Mouse (Mus musculus) liver, embryonic 12.5 days (tissue): ENCODE data around the gene Negr1. TPM values are rescaled to one million over a fixed set of nuclear protein-coding genes. Genes with fewer than 3 reads are reported as not detected.
"Not testable (repeated sequence)": the region's sequence is repeated elsewhere in the genome, so short reads cannot be mapped to it uniquely, and the experiment has no call there.

ENCODE experiments used
- ATAC-seq: fragments of 200-750 bp; cut with Nextera tagmentation; 2 replicates; pipeline ENCODE4 v1.8.0; 2017; ENCODE audit warnings: moderate number of reproducible peaks, mild to moderate bottlenecking, moderate library complexity
- H3K27ac ChIP-seq: fragments of 300-500 bp; sonication (generic); 2 replicates; pipeline ENCODE4 v1.5.1; 2016; ENCODE audit warnings: mild to moderate bottlenecking
- H3K27me3 ChIP-seq: fragments of 300-500 bp; sonication (generic); replicated peaks from 2 replicates; pipeline ENCODE4 v1.6.1; 2016; ENCODE audit warnings: mild to moderate bottlenecking, moderate library complexity
- H3K36me3 ChIP-seq: fragments of 300-500 bp; sonication (generic); 2 replicates; pipeline ENCODE4 v1.6.1; 2016; ENCODE audit warnings: mild to moderate bottlenecking, moderate library complexity
- H3K4me1 ChIP-seq: fragments of 300-500 bp; sonication (generic); 2 replicates; pipeline ENCODE4 v1.6.1; 2016
- H3K4me2 ChIP-seq: fragments of 300-500 bp; sonication (generic); 2 replicates; pipeline ENCODE4 v1.6.1; 2016; ENCODE audit warnings: mild to moderate bottlenecking, moderate library complexity
- H3K4me3 ChIP-seq: fragments of 300-500 bp; sonication (generic); 2 replicates; pipeline ENCODE4 v1.5.1; 2016; ENCODE audit warnings: mild to moderate bottlenecking, moderate library complexity
- H3K9ac ChIP-seq: fragments of 300-500 bp; sonication (generic); 2 replicates; pipeline ENCODE4 v1.6.1; 2016; ENCODE audit warnings: mild to moderate bottlenecking, moderate library complexity
- H3K9me3 ChIP-seq: fragments of 300-500 bp; sonication (generic); replicated peaks from 2 replicates; pipeline ENCODE4 v1.6.1; 2016; ENCODE audit warnings: mild to moderate bottlenecking, moderate library complexity
- WGBS: fragments of 180-500 bp; shearing (Covaris S2); methylation state at CpG from one replicate; pipeline ENCODE4 v1.1.7; 2016; ENCODE audit not compliant: insufficient replicate concordance; 5-methylcytosine and 5-hydroxymethylcytosine counted together
- polyA plus RNA-seq: library from polyadenylated mRNA; unstranded; fragments of >200 nt; fragmentation: Nextera tagmentation; extraction: Ambion mirVana; gene quantifications from 2 replicates; pipeline ENCODE4 v1.2.1, GENCODE M21; 2016

Gene Negr1
- polyA plus RNA-seq, 1 experiment from 2014 or later = 0.29 TPM

DNA sequence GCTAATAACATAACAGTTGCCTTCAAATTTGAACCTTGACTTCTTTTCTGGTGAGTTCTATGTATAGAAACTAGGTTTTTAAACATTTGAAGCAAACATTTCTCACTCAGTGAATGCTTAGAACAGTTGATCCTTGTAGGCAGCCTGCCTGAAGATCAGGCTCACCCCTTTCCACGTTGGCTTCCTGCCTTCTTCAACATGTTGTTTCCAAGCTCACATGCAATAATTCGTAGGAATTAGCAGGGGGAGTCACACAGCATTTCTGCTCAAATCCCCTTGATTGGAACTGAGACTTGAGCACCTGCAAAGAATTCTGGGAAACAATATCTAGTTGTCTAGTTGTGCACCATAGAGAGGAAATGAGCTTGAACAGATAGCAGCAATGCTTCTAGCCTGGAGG is 430.6 kb downstream of the Negr1 start:
- H3K9me3 ChIP-seq = no peaks in the 10 kb centered on the region
- no peak for ATAC-seq
- H3K9ac ChIP-seq = no peak overlapping the region
- H3K4me2 ChIP-seq = no peak overlapping the region
- WGBS = 35% methylated on average over 2 of the region's 2 CpGs
- no peak overlapping the region for H3K27ac ChIP-seq
- no peaks in the 10 kb centered on the region for H3K27me3 ChIP-seq
- H3K4me3 ChIP-seq = no peak overlapping the region
- H3K36me3 ChIP-seq = no peaks in the 10 kb centered on the region
- no peaks in the 10 kb centered on the region for H3K4me1 ChIP-seq

DNA sequence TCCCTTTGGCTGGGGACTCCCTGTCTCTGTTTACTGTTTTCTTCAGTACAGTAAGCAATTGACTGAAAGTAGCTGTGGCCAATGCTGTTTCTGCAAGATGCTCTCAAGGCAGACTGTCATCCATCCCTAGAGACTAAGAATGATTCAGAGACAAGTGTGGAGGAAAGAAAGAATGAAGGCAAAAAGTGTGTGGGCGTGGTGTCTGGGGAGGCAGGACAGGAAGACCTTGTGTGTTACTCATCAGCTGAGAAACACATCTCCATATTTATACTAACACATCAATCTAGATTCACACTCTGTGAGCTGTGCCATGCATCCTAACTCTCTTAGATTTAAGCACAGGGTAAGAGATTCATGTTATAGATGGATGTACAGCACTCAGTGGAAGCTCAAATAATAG is 431.2 kb downstream of the Negr1 start:
- Histone ChIP-seq H3K27ac (no peak overlapping the region), H3K4me3 (no peak overlapping the region), H3K4me2 (no peak overlapping the region), H3K27me3 (no peaks in the 10 kb centered on the region), H3K9me3 (no peaks in the 10 kb centered on the region), H3K36me3 (no peaks in the 10 kb centered on the region), H3K4me1 (no peaks in the 10 kb centered on the region), H3K9ac (no peak overlapping the region)
- 33% methylated on average over 1 of the region's 1 CpGs for WGBS
- no peak for ATAC-seq

- H3K9ac ChIP-seq = no peak overlapping the region
- no peak overlapping the region for H3K4me3 ChIP-seq
- H3K4me2 ChIP-seq = no peak overlapping the region
- no peaks in the 10 kb centered on the region for H3K4me1 ChIP-seq
- no peaks in the 10 kb centered on the region for H3K9me3 ChIP-seq
- no peak for ATAC-seq
- H3K27ac ChIP-seq = no peak overlapping the region
- 56% methylated on average over 5 of the region's 5 CpGs for WGBS
- H3K36me3 ChIP-seq = no peaks in the 10 kb centered on the region
- no peaks in the 10 kb centered on the region for H3K27me3 ChIP-seq
These were observed 437.7 kb downstream of the Negr1 start for GRCm38 (mm10) chr3:156999177-156999808.

DNA sequence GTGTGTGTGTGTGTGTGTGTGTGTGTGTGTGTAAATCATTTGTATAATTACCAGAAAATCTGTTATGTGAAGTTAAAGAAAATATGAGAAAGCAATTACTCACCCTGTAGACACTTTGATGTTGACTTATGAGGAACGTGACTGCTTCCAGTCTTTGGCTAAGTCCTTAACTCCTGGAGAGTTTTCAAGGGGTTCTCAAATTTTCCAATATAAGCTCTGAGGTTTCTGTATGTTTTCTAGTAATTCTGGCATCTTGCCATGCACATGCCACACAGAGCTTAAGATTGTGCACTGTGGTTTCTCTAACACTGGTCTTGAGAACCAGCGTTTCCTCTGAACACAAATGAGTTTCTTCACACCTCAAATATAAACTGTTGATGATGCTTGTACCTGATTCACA is 460.0 kb downstream of the Negr1 start:
- H3K27ac ChIP-seq = no peak overlapping the region
- ATAC-seq = no peak
- H3K36me3 ChIP-seq = no peaks in the 10 kb centered on the region
- H3K4me3 ChIP-seq = no peak overlapping the region
- no peaks in the 10 kb centered on the region for H3K9me3 ChIP-seq
- H3K9ac ChIP-seq = no peak overlapping the region
- no peaks in the 10 kb centered on the region for H3K4me1 ChIP-seq
- 56% methylated on average over 2 of the region's 2 CpGs for WGBS
- no peaks in the 10 kb centered on the region for H3K27me3 ChIP-seq
- H3K4me2 ChIP-seq = no peak overlapping the region

GRCm38 (mm10) chr3:157024580-157024979 is 463.0 kb downstream of the Negr1 start:
- WGBS = 63% methylated on average over 6 of the region's 6 CpGs
- Histone ChIP-seq H3K27ac (no peak overlapping the region), H3K9ac (no peak overlapping the region), H3K36me3 (no peaks in the 10 kb centered on the region), H3K27me3 (no peaks in the 10 kb centered on the region), H3K4me3 (no peak overlapping the region), H3K4me1 (no peaks in the 10 kb centered on the region), H3K4me2 (no peak overlapping the region), H3K9me3 (no peaks in the 10 kb centered on the region)
- ATAC-seq = no peak

- no peaks in the 10 kb centered on the region for H3K4me1 ChIP-seq
- H3K36me3 ChIP-seq = no peaks in the 10 kb centered on the region
- no peak for ATAC-seq
- H3K27ac ChIP-seq = no peak overlapping the region
- H3K9ac ChIP-seq = no peak overlapping the region
- H3K4me2 ChIP-seq = no peak overlapping the region
- no peaks in the 10 kb centered on the region for H3K9me3 ChIP-seq
- 63% methylated on average over 4 of the region's 4 CpGs for WGBS
- H3K4me3 ChIP-seq = no peak overlapping the region
- no peaks in the 10 kb centered on the region for H3K27me3 ChIP-seq
These were observed 470.0 kb downstream of the Negr1 start for GRCm38 (mm10) chr3:157031513-157032142.

GRCm38 (mm10) chr3:157036016-157036415 is 474.4 kb downstream of the Negr1 start:
- no peak overlapping the region for H3K9ac ChIP-seq
- ATAC-seq = no peak
- H3K4me3 ChIP-seq = no peak overlapping the region
- no peaks in the 10 kb centered on the region for H3K27me3 ChIP-seq
- H3K27ac ChIP-seq = no peak overlapping the region
- WGBS = 53% methylated on average over 6 of the region's 6 CpGs
- H3K4me1 ChIP-seq = no peaks in the 10 kb centered on the region
- no peaks in the 10 kb centered on the region for H3K9me3 ChIP-seq
- H3K36me3 ChIP-seq = no peaks in the 10 kb centered on the region
- no peak overlapping the region for H3K4me2 ChIP-seq

- Histone ChIP-seq H3K4me1 (no peaks in the 10 kb centered on the region), H3K27me3 (no peaks in the 10 kb centered on the region), H3K4me3 (no peak overlapping the region), H3K9ac (no peak overlapping the region), H3K36me3 (no peaks in the 10 kb centered on the region), H3K27ac (no peak overlapping the region), H3K4me2 (no peak overlapping the region), H3K9me3 (no peaks in the 10 kb centered on the region)
- WGBS = 61% methylated on average over 1 of the region's 1 CpGs
- no peak for ATAC-seq
These were observed 475.0 kb downstream of the Negr1 start for GRCm38 (mm10) chr3:157036568-157036967.

DNA sequence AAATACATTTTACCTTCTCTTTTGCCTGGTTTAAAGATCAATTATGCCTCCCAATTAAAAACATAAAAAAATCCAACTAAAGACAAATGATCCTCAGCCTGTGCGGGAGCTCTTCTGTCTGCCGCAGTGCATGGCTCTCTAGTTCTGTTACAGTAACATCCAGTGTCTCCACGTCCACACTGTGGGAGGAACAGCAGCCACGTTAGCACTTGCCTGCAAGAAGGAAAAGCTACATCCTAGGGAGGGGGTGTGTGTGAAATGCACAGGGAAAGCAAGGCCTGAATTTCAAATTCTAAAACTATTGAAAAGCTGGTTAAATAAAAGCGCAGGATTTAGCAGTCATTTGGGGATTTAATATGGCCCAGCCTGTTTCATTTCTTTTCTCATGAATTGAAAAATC is 479.0 kb downstream of the Negr1 start:
- Histone ChIP-seq H3K27ac (no peak overlapping the region), H3K9me3 (no peaks in the 10 kb centered on the region), H3K4me2 (no peak overlapping the region), H3K4me1 (no peaks in the 10 kb centered on the region), H3K4me3 (no peak overlapping the region), H3K9ac (no peak overlapping the region), H3K36me3 (no peaks in the 10 kb centered on the region), H3K27me3 (no peaks in the 10 kb centered on the region)
- 58% methylated on average over 5 of the region's 5 CpGs for WGBS
- ATAC-seq = no peak

- ATAC-seq = no peak
- Histone ChIP-seq H3K36me3 (no peaks in the 10 kb centered on the region), H3K27me3 (no peaks in the 10 kb centered on the region), H3K9me3 (no peaks in the 10 kb centered on the region), H3K4me3 (no peak overlapping the region), H3K4me1 (no peaks in the 10 kb centered on the region), H3K27ac (no peak overlapping the region), H3K4me2 (no peak overlapping the region), H3K9ac (no peak overlapping the region)
- 71% methylated on average over 2 of the region's 2 CpGs for WGBS
These were observed 483.0 kb downstream of the Negr1 start for GRCm38 (mm10) chr3:157044565-157044964.

- 37% methylated on average over 2 of the region's 2 CpGs for WGBS
- ATAC-seq, H3K4me2 ChIP-seq, H3K9me3 ChIP-seq, H3K36me3 ChIP-seq, H3K27me3 ChIP-seq, H3K4me1 ChIP-seq, H3K4me3 ChIP-seq, H3K27ac ChIP-seq, H3K9ac ChIP-seq: not testable (repeated sequence)
These were observed 502.8 kb downstream of the Negr1 start for GRCm38 (mm10) chr3:157064438-157064837.

DNA sequence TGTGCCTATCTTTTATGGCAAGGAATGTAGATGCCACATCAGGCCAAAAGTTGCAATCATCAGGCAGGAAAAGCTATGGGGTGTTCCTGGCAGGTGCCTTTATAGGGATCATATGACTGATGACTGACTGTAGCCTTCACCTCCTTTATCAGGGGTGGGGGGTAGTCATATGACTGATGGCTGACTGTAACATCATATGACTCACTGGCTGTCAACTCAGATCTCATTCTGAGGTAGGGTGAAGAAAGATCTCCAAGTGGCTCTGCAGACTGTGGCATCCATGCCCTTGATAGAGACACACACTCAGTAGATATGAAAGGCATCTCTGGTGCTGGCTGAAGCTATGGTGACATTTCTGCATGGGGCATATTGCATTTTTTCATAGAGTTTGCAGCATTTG is 504.7 kb downstream of the Negr1 start:
- H3K27me3 ChIP-seq = no peaks in the 10 kb centered on the region
- no peaks in the 10 kb centered on the region for H3K9me3 ChIP-seq
- no peak overlapping the region for H3K9ac ChIP-seq
- H3K4me1 ChIP-seq = no peaks in the 10 kb centered on the region
- H3K4me3 ChIP-seq = no peak overlapping the region
- H3K27ac ChIP-seq = no peak overlapping the region
- no peak overlapping the region for H3K4me2 ChIP-seq
- no peaks in the 10 kb centered on the region for H3K36me3 ChIP-seq
- ATAC-seq = no peak
